Mouse (Mus musculus) ovary, postnatal 36 days (tissue): ENCODE data around the gene Dync1i1.

Experiments used
- DNase-seq: peaks from one replicate; pipeline ENCODE4 v3.0.0; 2022; ENCODE audit warnings: low spot score, mixed read lengths

Gene Dync1i1

DNA sequence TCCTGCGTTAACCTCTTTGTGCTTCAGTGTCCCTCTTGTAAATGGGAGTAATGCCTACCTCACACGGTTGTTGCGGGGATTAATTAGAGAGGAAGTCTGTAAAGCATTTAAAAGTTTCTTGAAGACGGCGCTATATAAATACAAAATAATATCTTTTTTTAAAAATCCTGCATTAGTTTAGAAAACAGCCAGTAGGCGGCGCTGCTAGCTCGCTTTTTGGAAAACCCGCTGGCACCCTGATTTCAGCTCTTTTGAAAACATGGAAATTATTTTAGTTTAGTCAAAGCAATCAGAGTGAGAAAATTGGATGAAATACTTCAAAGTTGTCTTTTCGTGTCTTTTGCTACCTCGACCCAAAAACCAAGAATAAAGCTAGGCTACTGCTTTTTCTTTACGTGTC is 132.9 kb downstream of the Dync1i1 start:
- DNase-seq, result peak; percentile 33

DNA sequence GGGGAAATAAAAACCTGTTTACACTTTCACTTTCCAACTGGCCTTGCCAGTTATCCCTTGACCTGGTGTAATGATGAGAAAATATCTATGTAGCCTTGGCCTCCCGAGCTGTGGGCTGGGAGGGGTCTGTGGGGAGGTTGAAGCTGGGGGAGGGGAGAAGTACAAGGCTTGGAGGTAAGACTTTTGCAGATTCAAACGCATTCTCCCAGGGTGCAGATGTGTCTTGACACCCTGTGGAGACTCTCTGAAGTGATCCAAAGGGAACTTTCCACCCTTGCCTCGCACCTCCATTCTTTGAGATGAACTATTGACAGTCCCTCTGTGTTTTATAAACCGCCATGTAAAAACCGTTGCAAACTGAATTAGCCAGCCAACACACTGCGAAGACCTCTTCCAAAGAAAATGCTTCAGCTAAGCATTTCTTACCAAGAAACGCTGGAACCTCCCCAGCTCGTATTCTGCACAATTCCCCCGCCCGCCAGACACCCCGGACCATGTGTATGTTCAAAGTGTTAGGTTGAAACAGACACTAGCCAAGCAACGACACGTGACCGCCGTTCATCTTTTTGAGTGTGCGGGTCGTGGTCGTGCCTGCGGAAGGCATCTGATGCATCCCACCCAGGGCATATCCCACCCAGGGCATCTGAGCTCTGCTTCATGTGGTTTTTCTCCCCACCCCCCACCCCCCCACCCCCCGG is 133.6 kb downstream of the Dync1i1 start:
- DNase-seq, result peak; percentile 12

- no peak for DNase-seq
Observed at GRCm38 (mm10) chr6:5859630-5860029, 134.2 kb downstream of the Dync1i1 start.

- no peak for DNase-seq
Observed at GRCm38 (mm10) chr6:5866091-5866490, 140.7 kb downstream of the Dync1i1 start.

DNA sequence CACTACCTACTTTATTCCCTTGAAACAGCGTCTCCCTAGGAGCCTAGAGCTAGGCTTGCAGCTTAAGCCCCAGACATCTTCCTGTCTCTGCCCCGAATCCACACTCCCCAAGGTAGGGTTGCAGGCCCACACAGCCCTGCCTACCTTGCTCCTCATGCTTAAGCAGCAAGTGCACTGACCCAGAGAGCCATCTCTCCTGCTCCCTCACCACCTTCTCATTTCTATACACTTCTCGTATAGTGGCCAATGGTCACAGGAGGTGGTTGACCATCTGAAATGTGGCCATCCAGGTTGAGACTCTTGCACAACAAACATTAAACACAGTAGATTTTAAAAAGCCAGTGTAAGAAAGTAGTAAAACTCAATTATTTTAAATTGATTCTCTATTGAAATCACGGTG is 141.8 kb downstream of the Dync1i1 start:
- DNase-seq, result no peak

GRCm38 (mm10) chr6:5871060-5871459 is 145.6 kb downstream of the Dync1i1 start:
- no peak for DNase-seq

GRCm38 (mm10) chr6:5871581-5872298 is 146.3 kb downstream of the Dync1i1 start:
- DNase-seq, result no peak

DNA sequence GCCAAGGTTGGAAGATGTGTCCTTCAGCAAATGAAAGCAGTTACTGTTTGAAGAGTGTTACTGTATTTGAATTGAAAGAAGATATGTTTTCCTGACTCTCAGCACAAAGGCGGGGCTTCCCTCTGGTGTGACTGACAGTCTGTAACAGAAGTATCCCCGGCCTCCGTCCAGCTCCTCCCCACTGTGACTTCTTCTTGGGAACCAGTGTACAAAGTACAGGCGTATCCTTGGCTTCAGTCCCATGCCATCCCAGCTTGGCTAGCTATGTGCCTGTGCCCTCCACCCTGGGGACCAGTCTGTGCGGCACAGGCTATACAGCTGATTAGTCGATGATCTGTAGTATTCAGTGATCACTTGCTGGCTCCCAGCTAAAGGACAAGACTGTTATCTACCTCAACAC is 163.9 kb downstream of the Dync1i1 start:
- no peak for DNase-seq

- DNase-seq, result no peak
Observed at GRCm38 (mm10) chr6:5911295-5911694, 185.9 kb downstream of the Dync1i1 start.

DNA sequence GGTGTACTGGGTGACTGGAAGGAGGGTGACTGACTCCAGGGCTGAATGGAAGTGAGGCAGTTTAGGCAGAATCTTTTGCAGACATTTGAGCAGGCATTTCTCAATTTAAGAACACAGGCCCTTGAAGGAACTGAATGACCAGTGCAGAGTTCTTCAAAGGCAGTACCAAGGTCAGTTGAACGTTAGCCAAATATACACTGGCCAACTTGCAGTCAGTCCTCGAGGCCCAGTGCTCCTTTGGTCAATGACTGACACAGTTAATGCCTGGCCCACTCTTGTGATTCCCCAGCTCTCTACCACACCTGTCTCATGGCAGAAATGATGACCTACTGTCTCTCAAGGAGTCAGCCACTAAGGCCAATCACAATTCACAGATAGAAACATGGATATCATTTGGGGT is 189.6 kb downstream of the Dync1i1 start:
- DNase-seq, result no peak

DNA sequence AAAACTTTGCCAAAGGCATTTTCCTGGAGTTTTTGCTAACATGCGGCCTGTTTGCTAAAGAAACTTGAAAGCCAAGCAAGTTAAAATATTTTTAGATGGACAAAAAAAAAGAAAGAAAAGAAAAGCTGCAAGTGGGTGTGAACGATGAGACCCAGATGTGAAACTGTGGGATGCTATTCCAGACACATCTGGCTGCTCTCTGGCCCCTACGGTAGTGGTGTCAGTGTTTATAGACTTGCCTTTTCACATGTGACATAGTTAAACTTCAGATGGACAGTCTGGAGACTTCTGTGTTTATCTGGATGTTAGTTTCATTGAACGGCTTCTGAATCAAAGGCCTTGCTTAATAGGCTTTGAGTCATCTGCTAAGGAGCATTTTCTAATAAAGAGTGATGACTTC is 195.2 kb downstream of the Dync1i1 start:
- no peak for DNase-seq

DNA sequence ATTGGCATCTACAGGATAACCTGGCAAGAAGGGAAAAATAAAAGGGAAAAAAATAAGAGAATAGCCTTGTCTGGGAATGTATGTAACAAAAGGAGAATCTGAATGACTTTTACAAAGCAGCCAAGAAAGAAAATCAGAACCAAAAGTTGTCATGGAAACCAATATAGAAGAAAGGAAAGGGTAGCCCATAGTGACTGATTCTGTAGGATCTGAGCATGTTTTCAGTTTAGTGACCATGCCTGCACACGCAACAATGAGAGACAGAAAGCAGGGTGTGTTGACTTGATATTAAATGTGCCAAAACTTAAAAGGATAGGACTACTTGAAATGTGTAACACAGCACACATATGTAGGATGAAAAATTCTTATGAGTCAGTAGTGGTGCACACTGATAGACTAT is 197.2 kb downstream of the Dync1i1 start:
- DNase-seq, result no peak

- DNase-seq, result no peak
Observed at GRCm38 (mm10) chr6:5923148-5923547, 197.7 kb downstream of the Dync1i1 start.

DNA sequence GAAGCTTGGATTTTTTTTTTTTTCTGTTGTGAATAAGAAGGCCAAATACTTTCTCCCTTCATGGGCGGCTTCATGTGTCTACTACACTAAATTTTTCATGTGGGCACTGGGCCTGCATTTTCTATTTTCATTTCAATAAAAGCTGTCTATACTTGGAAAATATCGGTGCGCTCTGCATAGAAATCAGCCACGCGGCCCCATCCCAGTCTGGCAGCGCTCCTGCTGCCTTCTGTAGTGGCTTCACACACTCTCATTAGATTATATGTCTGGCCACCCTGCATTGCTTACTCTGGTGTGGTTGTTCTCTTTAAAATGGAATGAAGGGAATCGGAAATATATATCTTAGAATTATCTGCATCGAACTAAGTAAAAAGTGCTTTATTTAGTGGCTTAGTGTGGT is 204.7 kb downstream of the Dync1i1 start:
- DNase-seq, result no peak

GRCm38 (mm10) chr6:5935587-5936353 is 210.3 kb downstream of the Dync1i1 start:
- DNase-seq, result no peak

DNA sequence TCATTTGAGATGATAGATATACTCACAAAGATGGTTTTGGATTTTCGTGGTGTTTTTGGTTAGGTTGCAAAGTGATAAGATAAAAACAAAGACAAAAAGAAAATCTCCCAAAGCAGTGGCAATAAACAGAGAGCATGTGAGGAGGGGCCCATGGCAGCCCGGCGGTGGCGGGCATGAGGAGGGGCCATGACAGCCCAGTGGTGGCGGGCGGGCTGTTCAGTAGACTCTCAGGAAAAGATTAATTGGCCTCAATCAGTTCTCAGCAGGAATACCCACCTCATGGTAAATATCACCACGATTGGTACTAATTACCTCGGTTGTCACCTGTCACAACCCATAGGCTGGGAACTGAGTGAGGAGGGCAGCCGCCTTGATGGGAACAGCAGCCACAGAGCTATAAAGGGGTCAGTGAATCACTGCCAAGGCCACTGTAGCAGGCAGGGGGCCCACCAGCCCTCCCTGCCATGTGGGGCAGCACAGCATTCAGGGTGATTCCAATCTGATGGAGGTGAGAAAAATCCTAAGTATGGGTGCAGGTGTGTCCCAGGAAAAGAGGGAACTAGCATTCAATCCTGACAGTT is 224.5 kb downstream of the Dync1i1 start:
- no peak for DNase-seq

DNA sequence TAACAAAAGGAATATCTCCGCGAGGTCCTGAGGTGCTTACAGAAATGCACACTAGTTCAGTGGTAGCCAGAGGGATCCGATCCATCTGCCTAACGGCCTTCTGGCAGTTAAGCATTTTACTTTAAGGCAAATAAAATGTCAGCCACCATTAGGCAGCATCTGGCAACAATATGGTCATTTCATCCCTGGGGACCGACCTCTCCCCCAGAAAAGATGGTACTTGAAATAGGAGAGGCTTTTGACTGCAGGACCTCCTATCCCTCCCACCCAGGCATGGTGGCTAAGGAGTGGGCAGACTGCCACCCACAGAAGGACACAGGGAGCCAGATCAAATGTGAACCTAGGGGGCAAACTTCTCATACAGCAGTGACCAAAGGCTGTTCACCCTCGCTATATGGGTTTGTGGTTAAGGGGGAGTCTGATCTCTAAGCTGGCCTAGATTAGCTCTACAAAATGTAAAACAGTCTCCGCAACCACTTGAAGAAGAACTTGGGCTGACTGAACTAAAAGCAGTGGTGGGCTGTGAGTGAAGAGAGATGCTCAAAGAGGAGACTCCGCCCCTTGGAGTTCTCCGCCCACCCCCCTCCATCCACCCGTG is 231.0 kb downstream of the Dync1i1 start:
- DNase-seq, result no peak

DNA sequence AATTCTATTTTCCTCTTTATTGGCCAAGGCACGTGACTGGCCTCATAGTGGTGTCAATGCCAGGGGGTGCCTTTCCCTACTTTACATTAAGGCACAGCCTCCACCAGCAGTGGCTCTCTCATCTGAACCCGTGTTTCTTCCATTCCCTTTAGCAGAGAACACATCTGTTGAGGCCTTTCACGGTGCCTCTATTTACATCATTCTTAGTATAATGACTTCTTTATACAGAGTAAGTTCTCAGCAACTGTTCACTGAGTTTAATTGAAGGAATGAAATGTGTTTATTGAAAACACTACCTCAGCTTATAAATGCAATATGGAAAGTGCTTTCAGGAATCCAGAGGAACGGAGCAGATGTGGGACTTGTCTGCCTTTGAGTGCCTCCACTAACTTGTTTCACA is 235.3 kb downstream of the Dync1i1 start:
- no peak for DNase-seq

- DNase-seq, result no peak
Observed at GRCm38 (mm10) chr6:5961960-5962359, 236.5 kb downstream of the Dync1i1 start.

- DNase-seq, result no peak
Observed at GRCm38 (mm10) chr6:5966376-5966775, 240.9 kb downstream of the Dync1i1 start.

- no peak for DNase-seq
Observed at GRCm38 (mm10) chr6:5966806-5967445, 241.5 kb downstream of the Dync1i1 start.

GRCm38 (mm10) chr6:5967545-5967944 is 242.1 kb downstream of the Dync1i1 start:
- DNase-seq, result no peak
